Mouse (Mus musculus): Measurements from ENCODE around the gene Lsm4. TPM values are rescaled to one million over a fixed set of nuclear protein-coding genes. Genes with fewer than 3 reads are reported as not detected.

The Lsm4 gene
- polyA plus RNA-seq, 1 experiment from 2014 or later = 307 TPM

DNA sequence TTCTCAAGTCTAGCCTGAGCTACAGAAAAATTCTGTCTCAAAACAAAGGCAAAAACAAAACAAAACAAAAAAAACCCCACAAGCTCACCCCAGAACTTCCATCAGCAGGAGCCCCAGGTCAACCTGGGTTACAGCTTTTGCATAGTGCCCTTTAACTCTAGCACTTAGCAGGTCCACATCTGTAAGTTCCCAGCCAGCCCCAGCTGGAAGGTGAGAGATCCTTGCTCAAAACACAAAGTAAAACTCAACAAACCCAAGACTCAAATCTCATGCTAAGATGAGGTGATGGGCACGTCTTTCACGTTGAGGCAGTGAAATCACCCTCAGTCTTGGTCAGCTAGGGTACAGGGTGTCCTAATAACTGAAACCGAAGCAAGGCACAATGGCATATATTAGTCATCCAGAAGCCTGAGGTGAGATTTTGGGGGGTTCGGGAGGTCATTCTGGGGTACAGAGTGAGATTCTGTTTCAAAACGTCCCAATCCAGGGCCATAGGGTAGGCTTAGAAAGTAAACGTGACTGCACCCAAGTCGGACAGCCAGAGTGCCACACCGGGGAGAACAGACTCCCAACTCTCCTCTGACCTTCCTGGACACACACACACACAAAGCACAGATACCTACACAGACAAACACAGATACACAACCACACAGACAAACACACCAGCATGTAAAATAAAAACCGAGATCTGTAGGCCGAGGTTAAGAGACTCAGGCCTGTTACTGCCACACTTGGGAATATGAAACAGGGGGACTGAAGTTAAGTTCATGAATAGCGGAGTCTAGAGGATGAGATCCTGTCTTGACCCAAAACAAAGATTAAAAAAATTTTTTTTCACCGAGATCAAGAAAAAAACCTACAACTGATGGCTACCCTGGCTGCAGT lies 24.6 kb downstream of the Lsm4 start:
- Histone ChIP-seq H3K27ac (ENCODE audit: low read depth) (peak overlapping the region; percentile 92), H3K4me1 (replicated peaks; ENCODE audit: control insufficient read depth, insufficient read depth, low read length) (peaks cover 41% of the 10 kb centered on the region), H3K36me3 (ENCODE audit: control insufficient read depth, insufficient read depth, low read length) (peaks cover under 1% of the 10 kb centered on the region; the same call in 1 of the 2 replicates), H3K4me2 (ENCODE audit: low read length) (peak overlapping the region; percentile 53), H3K9me3 (ENCODE audit: control insufficient read depth, low read length) (no peaks in the 10 kb centered on the region), H3K4me3 (ENCODE audit: low read depth, low read length) (peak overlapping the region; percentile 98), H3K27me3 (replicated peaks; ENCODE audit: control insufficient read depth, insufficient read depth, low read length) (no peaks in the 10 kb centered on the region), H3K9ac (ENCODE audit: low read length) (peak overlapping the region; percentile 67)
- peak; percentile 59 for DNase-seq (ENCODE audit: low spot score)
- WGBS = 63% methylated on average over 12 of the region's 12 CpGs
- ATAC-seq (replicated peaks; ENCODE audit: low FRiP score, low TSS enrichment, low read depth) = no peak

DNA sequence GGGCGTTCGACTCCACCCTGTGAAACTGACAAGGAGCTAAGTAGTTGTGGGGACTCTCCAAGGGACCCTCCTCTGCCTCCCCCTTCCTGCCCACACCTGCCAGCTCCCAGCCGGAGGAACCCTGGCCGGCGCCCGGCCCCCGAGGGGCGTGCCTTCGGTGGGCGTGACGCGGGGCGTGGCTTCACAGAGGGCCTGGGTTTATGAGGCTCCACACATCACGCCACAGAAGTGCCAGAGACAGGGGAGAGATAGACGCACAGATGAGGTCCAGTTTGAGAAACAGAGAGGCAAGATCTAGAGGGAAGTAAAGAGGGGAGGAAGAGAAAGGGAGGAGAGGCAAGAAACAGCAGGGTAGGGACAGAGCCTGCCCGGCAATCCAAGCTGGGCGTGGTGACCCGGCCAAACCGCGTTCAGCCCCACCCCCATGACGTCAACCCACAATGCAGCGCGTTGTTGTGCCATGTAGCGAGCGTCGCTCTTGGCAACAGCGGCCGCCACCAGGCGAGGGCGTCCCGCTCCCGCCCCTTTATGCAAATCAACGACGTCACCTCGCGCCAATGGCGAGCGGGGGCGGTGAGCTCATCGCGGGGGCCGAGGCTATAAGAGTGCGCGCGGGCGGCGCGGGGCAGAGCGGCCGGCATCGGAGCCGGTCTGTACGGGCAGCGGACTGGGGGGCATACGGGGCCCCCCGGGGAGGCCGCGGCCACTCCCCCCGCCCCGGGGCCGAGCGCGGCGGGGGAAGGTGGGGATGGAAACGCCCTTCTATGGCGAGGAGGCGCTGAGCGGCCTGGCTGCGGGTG lies 25.5 kb downstream of the Lsm4 start, which contains the start of gene Jund:
TSS of gene Jund (plus strand) at position 640 of the 800 bp plus-strand sequence.
- H3K4me1 ChIP-seq (replicated peaks; ENCODE audit: control insufficient read depth, insufficient read depth, low read length) = peaks cover 41% of the 10 kb centered on the region
- ATAC-seq (replicated peaks; ENCODE audit: low FRiP score, low TSS enrichment, low read depth) = peak; percentile 90
- under 1% methylated on average over 67 of the region's 69 CpGs for WGBS

DNA sequence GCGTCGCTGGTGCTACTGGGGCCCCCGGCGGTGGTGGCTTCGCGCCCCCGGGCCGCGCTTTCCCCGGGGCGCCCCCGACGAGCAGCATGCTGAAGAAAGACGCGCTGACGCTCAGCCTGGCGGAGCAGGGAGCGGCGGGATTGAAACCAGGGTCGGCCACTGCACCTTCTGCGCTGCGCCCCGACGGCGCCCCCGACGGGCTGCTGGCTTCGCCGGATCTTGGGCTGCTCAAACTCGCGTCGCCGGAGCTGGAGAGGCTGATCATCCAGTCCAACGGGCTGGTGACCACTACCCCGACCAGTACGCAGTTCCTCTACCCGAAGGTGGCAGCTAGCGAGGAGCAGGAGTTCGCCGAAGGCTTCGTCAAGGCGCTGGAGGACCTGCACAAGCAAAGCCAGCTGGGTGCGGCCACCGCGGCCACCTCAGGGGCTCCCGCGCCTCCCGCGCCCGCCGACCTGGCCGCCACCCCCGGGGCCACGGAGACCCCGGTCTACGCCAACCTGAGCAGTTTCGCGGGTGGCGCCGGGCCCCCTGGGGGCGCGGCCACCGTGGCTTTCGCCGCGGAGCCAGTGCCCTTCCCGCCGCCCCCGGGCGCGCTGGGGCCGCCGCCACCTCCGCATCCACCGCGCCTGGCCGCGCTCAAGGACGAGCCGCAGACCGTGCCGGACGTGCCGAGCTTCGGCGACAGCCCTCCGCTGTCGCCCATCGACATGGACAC lies 26.2 kb downstream of the Lsm4 start:
- Histone ChIP-seq H3K4me3 (ENCODE audit: low read depth, low read length) (peak overlapping the region; percentile 98), H3K9me3 (ENCODE audit: control insufficient read depth, low read length) (no peaks in the 10 kb centered on the region), H3K4me2 (ENCODE audit: low read length) (peak overlapping the region; percentile 63), H3K36me3 (ENCODE audit: control insufficient read depth, insufficient read depth, low read length) (peaks cover 13% of the 10 kb centered on the region; the same call in 1 of the 2 replicates), H3K27me3 (replicated peaks; ENCODE audit: control insufficient read depth, insufficient read depth, low read length) (no peaks in the 10 kb centered on the region), H3K27ac (ENCODE audit: low read depth) (peak overlapping the region; percentile 99), H3K4me1 (replicated peaks; ENCODE audit: control insufficient read depth, insufficient read depth, low read length) (peaks cover 41% of the 10 kb centered on the region), H3K9ac (ENCODE audit: low read length) (peak overlapping the region; percentile 100)
- WGBS = under 1% methylated on average over 89 of the region's 89 CpGs
- ATAC-seq (replicated peaks; ENCODE audit: low FRiP score, low TSS enrichment, low read depth) = no peak; the same call in 1 of the 2 replicates
- DNase-seq (ENCODE audit: low spot score) = no peak

More for the DNA sequence above, 25.5 kb downstream of the Lsm4 start, which contains the start of gene Jund:
- H3K36me3 ChIP-seq (ENCODE audit: control insufficient read depth, insufficient read depth, low read length) = peaks cover 9% of the 10 kb centered on the region; the same call in 1 of the 2 replicates
- peak within 1 kb of the TSS; percentile 63 for H3K4me2 ChIP-seq (ENCODE audit: low read length)
- H3K27ac ChIP-seq (ENCODE audit: low read depth) = peak within 1 kb of the TSS; percentile 99
- H3K27me3 ChIP-seq (replicated peaks; ENCODE audit: control insufficient read depth, insufficient read depth, low read length) = no peaks in the 10 kb centered on the region
- peak within 1 kb of the TSS; percentile 100 for H3K9ac ChIP-seq (ENCODE audit: low read length)
- DNase-seq (ENCODE audit: low spot score) = peak; percentile 100
- H3K4me3 ChIP-seq (ENCODE audit: low read depth, low read length) = peak within 1 kb of the TSS; percentile 98
- H3K9me3 ChIP-seq (ENCODE audit: control insufficient read depth, low read length) = no peaks in the 10 kb centered on the region

DNA sequence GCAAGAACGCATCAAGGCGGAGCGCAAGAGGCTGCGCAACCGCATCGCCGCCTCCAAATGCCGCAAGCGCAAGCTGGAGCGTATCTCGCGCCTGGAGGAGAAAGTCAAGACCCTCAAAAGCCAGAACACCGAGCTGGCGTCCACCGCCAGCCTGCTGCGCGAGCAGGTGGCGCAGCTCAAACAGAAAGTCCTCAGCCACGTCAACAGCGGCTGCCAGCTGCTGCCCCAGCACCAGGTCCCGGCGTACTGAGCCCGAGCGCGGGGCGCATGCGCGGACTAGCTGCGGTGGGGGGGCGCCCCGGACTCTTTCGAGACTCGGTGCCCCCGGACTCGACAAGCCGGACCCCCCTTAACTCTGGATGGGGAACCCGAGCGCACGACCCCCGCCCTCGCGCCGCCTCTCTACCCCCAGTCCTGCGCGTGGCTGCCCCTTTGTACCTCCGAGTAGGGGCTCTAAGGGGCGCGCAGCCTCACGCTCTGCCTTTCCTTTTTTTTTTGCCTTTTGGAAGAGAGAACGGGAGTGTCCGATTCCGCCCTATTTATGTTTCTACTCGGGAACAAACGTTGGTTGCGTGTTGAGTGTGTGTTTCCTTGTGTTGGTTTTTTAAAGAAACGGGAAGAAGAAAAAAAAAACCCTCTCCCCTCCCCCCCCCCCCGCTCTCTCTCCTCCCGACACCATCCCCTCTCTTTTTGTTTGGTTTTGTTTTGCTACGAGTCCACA lies 26.9 kb downstream of the Lsm4 start:
- Histone ChIP-seq H3K4me3 (ENCODE audit: low read depth, low read length) (peak overlapping the region; percentile 98), H3K27ac (ENCODE audit: low read depth) (peak overlapping the region; percentile 99), H3K9me3 (ENCODE audit: control insufficient read depth, low read length) (no peaks in the 10 kb centered on the region), H3K4me2 (ENCODE audit: low read length) (peak overlapping the region; percentile 63), H3K27me3 (replicated peaks; ENCODE audit: control insufficient read depth, insufficient read depth, low read length) (no peaks in the 10 kb centered on the region), H3K36me3 (ENCODE audit: control insufficient read depth, insufficient read depth, low read length) (peaks cover 13% of the 10 kb centered on the region; the same call in 1 of the 2 replicates), H3K4me1 (replicated peaks; ENCODE audit: control insufficient read depth, insufficient read depth, low read length) (peaks cover 39% of the 10 kb centered on the region), H3K9ac (ENCODE audit: low read length) (peak overlapping the region; percentile 100)
- under 1% methylated on average over 58 of the region's 59 CpGs for WGBS
- DNase-seq (ENCODE audit: low spot score) = peak; percentile 88
- ATAC-seq (replicated peaks; ENCODE audit: low FRiP score, low TSS enrichment, low read depth) = no peak

DNA sequence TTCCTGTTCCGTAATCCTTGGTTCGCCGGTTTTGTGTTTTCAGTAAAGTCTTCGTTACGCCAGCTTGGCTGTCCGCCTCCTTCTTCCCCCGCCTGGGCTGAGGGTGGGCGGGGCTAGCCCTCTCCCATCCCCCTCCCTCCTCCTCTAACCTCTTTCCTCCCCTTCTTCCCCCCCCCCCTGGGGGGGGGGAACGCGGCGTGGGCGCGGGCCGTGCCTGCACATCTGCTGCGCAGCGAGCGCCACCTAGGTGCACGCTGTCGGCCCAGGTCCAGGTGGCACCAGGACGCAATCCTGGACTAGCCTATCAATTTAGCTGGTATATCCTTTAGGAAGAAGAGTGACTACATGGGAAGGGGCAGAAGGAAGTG lies 27.5 kb downstream of the Lsm4 start:
- peak; percentile 97 for DNase-seq (ENCODE audit: low spot score)
- no peak for ATAC-seq (replicated peaks; ENCODE audit: low FRiP score, low TSS enrichment, low read depth)
- peak overlapping the region; percentile 63 for H3K4me2 ChIP-seq (ENCODE audit: low read length)
- peak overlapping the region; percentile 99 for H3K27ac ChIP-seq (ENCODE audit: low read depth)
- peaks cover 34% of the 10 kb centered on the region for H3K4me1 ChIP-seq (replicated peaks; ENCODE audit: control insufficient read depth, insufficient read depth, low read length)
- peak overlapping the region; percentile 98 for H3K4me3 ChIP-seq (ENCODE audit: low read depth, low read length)
- H3K36me3 ChIP-seq (ENCODE audit: control insufficient read depth, insufficient read depth, low read length) = peaks cover 13% of the 10 kb centered on the region; the same call in 1 of the 2 replicates
- WGBS = 0% methylated on average over 20 of the region's 20 CpGs
- H3K27me3 ChIP-seq (replicated peaks; ENCODE audit: control insufficient read depth, insufficient read depth, low read length) = no peaks in the 10 kb centered on the region
- no peaks in the 10 kb centered on the region for H3K9me3 ChIP-seq (ENCODE audit: control insufficient read depth, low read length)
- peak overlapping the region; percentile 100 for H3K9ac ChIP-seq (ENCODE audit: low read length)

DNA sequence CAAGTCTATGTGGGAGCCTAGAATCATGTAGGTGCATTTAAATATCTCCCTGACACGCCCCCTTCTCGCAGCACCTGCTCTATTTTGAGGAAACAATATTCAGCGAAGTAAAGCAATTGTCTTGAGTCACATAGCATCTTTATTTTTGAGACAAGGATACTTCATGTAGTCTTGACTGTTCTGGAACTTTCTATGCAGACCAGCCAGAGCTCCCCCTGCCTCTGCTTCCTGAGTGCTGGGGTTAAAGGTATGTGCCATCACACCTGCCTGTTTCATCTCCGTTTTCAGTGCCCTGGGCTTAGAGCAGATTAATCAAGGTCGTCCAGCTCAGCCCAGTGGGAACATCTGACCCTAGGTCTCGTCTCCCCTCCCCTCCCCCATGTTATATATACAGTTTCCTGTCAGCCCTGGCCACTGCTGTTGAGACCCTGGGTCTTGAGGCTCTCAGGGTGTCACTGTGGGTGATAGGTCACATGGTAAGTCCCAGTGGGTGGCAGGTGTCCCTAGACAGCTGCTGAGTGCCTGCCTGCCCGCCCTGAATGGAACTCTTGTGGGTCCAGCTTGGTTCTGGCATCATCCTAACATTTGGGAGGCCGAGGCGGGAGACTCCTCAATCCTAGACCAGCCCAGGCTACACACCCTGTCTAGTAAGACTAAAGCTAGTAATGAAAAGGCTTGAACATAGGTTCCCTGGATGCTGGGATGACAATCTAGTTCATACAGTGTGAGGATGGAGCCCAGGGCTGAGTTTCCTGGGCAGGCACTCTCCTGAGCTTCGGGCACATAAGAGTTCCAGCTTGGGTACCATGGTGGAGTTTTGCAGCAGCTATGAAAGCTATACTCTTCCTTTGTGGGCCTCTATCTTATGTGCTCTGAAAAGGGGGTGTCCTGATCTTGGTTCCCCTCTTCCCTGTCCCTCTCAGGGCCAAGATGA lies 28.3 kb downstream of the Lsm4 start:
- 53% methylated on average over 10 of the region's 10 CpGs for WGBS
- peaks cover 27% of the 10 kb centered on the region for H3K4me1 ChIP-seq (replicated peaks; ENCODE audit: control insufficient read depth, insufficient read depth, low read length)
- ATAC-seq (replicated peaks; ENCODE audit: low FRiP score, low TSS enrichment, low read depth) (no peak), DNase-seq (ENCODE audit: low spot score) (peak; percentile 66)
- H3K4me2 ChIP-seq (ENCODE audit: low read length) = peak overlapping the region; percentile 63
- H3K4me3 ChIP-seq (ENCODE audit: low read depth, low read length) = peak overlapping the region; percentile 98
- H3K27ac ChIP-seq (ENCODE audit: low read depth) = peak overlapping the region; percentile 99; the same call in 1 of the 2 replicates
- no peaks in the 10 kb centered on the region for H3K27me3 ChIP-seq (replicated peaks; ENCODE audit: control insufficient read depth, insufficient read depth, low read length)
- peak overlapping the region; percentile 100 for H3K9ac ChIP-seq (ENCODE audit: low read length)
- peaks cover 13% of the 10 kb centered on the region; the same call in 1 of the 2 replicates for H3K36me3 ChIP-seq (ENCODE audit: control insufficient read depth, insufficient read depth, low read length)
- H3K9me3 ChIP-seq (ENCODE audit: control insufficient read depth, low read length) = no peaks in the 10 kb centered on the region

Data from intestine, embryonic 14.5 days (tissue).